Mouse (Mus musculus): ENCODE measurements around the gene Garnl3.
A peak's percentile ranks its signal among the peaks of the same experiment; 100 is the strongest.

The Garnl3 gene

GRCm38 (mm10) chr2:33089356-33090032, 42.0 kb downstream of the Garnl3 start:
- no peak for DNase-seq (ENCODE audit: low read depth, low spot score)

GRCm38 (mm10) chr2:33086671-33087363, 44.6 kb downstream of the Garnl3 start:
- no peak for DNase-seq (ENCODE audit: low read depth, low spot score)

- no peak for DNase-seq (ENCODE audit: low read depth, low spot score)
These were observed 45.3 kb downstream of the Garnl3 start for GRCm38 (mm10) chr2:33086016-33086596.

- DNase-seq (ENCODE audit: low read depth, low spot score) = no peak
These were observed 47.2 kb downstream of the Garnl3 start for GRCm38 (mm10) chr2:33084221-33084620.

- DNase-seq (ENCODE audit: low read depth, low spot score) = no peak
These were observed 51.3 kb downstream of the Garnl3 start for GRCm38 (mm10) chr2:33080166-33080565.

GRCm38 (mm10) chr2:33077252-33077651, 54.2 kb downstream of the Garnl3 start:
- DNase-seq (ENCODE audit: low read depth, low spot score) = peak; percentile 33

- peak; percentile 79 for DNase-seq (ENCODE audit: low read depth, low spot score)
These were observed 56.5 kb downstream of the Garnl3 start for GRCm38 (mm10) chr2:33074931-33075330.

GRCm38 (mm10) chr2:33074188-33074587, 57.3 kb downstream of the Garnl3 start:
- no peak for DNase-seq (ENCODE audit: low read depth, low spot score)

- no peak for DNase-seq (ENCODE audit: low read depth, low spot score)
These were observed 59.1 kb downstream of the Garnl3 start for GRCm38 (mm10) chr2:33072333-33072732.

- no peak for DNase-seq (ENCODE audit: low read depth, low spot score)
These were observed 65.8 kb downstream of the Garnl3 start for GRCm38 (mm10) chr2:33065610-33066009.

DNA sequence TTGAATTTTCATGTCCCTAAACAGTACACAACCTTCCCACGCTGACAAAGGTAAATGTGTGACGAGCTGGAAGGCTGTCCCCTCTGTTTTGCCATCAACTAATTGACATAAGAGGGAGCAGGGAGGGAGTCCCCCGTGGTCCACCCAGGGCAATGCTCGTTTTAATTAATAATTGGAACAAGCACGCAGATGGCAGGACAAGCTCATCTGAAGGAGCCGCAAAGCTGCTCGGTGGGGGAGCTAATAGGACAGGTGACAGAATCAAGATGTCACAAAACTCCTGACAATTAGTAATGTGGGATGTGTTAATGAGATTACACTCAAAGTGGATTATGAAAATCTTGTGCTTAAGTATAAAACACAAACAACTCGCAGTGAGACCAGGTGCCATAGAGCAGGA, 68.7 kb downstream of the Garnl3 start:
- no peak for DNase-seq (ENCODE audit: low read depth, low spot score)

DNA sequence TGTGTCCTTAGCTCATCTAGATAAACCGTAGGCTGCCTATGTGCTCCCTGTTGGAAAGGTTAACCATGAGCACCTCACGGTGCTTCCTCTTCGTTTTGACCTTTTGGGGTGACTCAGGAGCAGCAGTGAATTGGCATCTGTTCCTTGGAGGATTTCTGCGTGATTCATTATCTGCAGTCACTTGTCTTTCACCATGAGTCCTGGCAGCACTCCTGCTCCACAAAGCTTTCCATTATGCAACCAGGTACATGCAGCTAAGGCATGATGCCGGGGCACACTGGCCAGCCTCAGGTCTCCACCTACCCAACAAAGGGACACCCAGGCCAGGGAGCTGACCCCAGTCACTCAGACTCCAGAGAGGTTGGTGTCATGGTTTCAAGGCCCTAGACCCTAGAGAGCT, 72.5 kb downstream of the Garnl3 start:
- no peak for DNase-seq (ENCODE audit: low read depth, low spot score)

DNA sequence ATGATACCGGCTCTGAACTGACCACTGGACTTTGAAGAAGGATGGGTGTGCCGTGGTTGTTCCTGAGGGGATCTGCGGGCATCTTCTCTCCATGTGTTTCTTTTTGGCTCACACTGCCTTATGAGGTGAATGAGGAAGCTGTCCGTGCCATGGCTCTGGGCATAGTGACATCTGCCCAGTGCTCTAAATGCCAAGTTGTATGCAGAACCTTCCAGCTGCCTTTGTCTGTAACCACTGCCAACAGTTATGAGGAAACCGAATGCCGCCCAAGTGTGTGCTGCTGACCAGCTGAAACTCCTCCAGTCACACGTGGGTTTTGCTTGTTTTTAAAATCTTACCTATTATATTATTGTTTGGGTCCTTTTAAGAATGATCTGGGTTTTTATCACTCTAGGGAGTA, 73.9 kb downstream of the Garnl3 start:
- no peak for DNase-seq (ENCODE audit: low read depth, low spot score)

- DNase-seq (ENCODE audit: low read depth, low spot score) = no peak
These were observed 77.5 kb downstream of the Garnl3 start for GRCm38 (mm10) chr2:33053966-33054365.

GRCm38 (mm10) chr2:33047360-33047759, 84.1 kb downstream of the Garnl3 start:
- DNase-seq (ENCODE audit: low read depth, low spot score) = no peak

DNA sequence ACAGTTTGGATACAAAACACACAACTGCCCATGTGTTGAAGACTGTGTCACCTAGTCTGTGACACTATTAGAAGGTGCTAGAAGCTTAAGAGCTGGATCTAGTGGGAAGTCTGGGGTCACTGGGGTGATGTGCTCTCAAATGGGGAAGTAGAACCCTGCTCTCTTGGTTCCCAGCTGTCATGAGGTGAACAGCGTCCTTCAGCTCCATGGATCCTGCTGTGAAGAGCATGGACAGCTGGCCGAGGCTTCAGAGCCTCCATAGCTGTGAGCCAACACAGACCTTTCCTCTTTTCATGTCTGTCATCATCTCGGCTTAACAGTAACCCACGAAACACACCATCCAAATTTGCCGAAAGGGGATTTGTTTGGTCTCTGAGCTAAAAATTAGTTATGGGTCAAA, 84.5 kb downstream of the Garnl3 start:
- DNase-seq (ENCODE audit: low read depth, low spot score) = no peak

GRCm38 (mm10) chr2:33045899-33046298, 85.6 kb downstream of the Garnl3 start:
- DNase-seq (ENCODE audit: low read depth, low spot score) = no peak

GRCm38 (mm10) chr2:33042781-33043180, 88.7 kb downstream of the Garnl3 start:
- no peak for DNase-seq (ENCODE audit: low read depth, low spot score)

DNA sequence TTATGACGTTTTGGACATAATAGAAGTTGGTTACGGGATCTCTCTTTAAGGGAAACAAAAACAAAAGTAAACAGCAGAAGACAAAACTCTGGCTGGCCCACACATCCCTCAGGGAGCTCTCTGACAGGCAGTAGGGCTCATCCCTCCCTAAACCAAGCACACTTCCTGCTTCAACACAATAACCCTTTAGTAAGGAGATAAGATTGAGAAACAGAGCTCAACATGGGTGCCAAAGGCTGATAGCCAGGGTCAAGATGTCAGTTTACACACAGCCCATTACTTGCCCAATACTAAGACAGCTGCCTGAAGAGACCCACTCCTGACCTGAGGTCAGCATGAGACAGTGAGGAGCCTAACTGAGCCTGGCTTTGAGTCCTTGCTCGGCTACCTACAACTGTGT, 89.9 kb downstream of the Garnl3 start:
- no peak for DNase-seq (ENCODE audit: low read depth, low spot score)

DNA sequence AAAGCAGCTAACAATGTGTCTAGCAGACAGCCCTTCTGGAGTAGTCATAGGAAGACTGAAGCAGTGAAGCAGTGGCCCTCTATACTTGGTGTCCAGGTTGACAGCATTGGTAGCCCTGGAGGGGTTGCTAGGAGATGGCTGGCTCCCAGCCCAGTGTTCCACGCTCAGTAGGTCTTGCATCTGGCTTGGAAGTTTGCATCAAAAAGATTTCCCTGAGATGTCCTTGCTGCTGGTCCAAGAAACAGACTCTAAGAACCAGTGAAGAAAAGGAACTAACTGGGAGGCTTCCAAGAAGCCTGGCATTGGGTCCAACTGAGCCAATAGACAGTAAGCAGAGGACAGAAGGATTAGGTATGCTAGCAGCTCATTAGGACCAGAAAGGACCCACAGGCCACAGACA, 94.0 kb downstream of the Garnl3 start:
- no peak for DNase-seq (ENCODE audit: low read depth, low spot score)

- no peak for DNase-seq (ENCODE audit: low read depth, low spot score)
These were observed 96.2 kb downstream of the Garnl3 start for GRCm38 (mm10) chr2:33035297-33035696.

DNA sequence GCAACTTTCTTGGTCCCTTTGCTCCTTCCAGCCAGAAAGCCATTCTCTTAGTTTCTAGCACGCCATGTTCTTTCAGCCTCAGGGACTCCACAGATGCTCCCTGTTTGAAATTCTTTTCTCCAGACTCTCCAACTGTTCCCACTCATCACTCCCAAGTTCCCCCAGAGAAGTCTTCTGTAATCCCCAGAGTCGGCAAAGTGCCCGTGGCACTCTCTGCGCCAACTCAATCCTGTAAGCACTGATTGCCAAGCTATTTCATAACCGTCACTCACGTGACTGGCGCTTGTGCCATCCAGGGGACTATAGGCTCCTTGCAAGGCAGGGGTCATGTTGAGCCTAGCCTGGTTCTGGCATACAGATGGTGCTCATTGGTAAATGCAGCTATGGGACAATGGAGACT, 98.2 kb downstream of the Garnl3 start:
- DNase-seq (ENCODE audit: low read depth, low spot score) = no peak
